Mouse (Mus musculus) gastrocnemius, postnatal 14 days (tissue): ENCODE results near the gene Pth1r. TPM values are rescaled to one million over a fixed set of nuclear protein-coding genes. Genes with fewer than 3 reads are reported as not detected.

Experiments used
- DNase-seq: peaks from one replicate; pipeline ENCODE4 v3.0.0; 2021; ENCODE audit warnings: mixed read lengths
- intact Hi-C: fragments of 180-260 bp; cut with DNase I; formaldehyde crosslinking; loops from one replicate; pipeline ENCODE4 v1.15.1; 2025; ENCODE audit warnings: low total_unique reads
- total RNA-seq, 2 experiments: library from RNA; stranded (reverse); gene quantifications; 2 replicates each; pipeline ENCODE4 v1.2.3; 2021

The Pth1r gene
- total RNA-seq, 2 experiments from 2014 or later: 2.7 to 4.3 TPM

DNA sequence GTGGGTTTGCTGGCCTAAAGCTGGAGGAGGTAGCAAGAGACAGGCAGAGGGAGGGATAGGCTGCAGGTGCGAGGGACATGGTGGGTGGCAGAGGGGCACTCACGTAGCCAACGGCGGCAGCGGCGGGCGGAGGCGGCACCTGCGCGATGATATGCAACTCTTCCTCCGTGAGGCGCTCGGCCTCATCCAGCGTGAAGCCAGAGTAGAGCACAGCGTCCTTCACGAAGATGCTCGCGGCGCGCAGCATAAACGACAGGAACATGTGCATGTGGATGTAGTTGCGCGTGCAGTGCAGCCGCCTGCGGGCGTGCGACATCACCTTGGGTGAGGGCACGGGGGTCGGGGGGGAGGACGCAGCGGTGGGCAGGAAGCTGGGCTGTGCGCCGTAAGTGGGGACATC, 20.1 kb downstream of the Pth1r start:
- intact Hi-C loops: loop anchor here (5.0 kb wide), 1 partner anchor 50 kb away; no protein-coding TSS in a partner anchor

DNA sequence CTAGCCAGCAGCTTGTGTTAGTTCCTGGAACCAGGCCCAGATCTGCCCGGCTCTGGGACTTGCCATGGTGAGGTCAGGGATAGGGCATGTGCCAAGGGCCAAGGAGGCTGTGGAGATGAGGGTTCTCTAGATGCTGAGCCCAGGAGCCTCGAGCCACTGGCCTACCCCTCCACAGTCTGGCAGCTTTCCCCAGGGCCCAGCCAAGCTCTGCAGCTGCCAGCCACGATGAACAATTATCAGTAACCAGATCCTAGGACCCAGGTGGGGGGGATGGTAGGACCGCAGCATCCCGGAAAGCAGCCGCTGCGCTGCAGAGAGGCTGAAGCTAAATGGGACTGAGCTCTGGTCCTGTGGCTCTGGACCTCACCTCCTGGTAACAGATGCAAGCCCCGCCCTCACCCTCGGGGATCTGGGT, 21.2 kb downstream of the Pth1r start:
- intact Hi-C loops: loop anchor here (5.0 kb wide), 1 partner anchor 52 kb away; no protein-coding TSS in a partner anchor
- peak; percentile 55 for DNase-seq

More for the DNA sequence above, 20.1 kb downstream of the Pth1r start:
- no peak for DNase-seq

DNA sequence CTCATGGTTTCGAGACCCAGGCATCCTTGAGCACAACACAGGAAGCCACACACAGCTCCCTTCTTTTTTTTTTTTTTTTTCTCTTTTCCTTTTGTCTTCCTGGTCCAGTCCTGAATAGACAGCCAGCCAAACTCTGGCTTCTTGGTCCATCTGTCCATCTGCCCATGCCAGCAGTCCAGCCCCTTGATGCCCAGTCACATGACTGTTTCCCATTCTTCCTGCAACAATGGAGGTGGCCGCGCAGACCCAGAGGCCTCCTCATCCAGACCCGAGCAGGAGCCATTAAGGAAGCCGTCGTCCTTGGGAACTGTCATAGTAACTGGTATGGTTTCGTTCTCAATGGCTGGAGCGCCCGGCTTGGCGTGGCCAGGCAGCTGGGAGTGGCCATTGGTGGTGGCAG, 24.9 kb downstream of the Pth1r start:
- no peak for DNase-seq
- intact Hi-C loops: no loop called here

DNA sequence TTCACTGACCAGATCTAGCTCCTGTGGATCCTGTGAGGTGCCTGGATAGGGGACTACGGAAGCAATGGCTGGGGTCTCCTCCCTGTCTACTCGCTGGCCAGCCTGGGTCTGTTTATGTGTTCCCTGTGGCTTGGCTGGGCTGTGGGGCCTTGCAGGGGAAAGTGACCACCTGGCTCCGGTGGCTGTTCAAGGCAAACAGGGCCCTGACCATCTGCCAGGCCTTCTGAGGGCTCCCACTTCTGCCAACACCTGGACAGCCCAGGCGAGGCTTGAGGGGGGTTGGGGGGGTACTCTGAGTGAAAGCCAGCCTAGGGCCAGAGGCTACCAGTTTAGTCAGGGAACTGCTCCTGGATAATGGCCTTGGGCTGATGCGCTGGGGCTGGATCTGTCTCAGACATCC, 27.0 kb downstream of the Pth1r start:
- intact Hi-C loops: loop anchor here (5.0 kb wide), 2 partner anchors 62 to 152 kb away; no protein-coding TSS in a partner anchor
- DNase-seq: no peak

DNA sequence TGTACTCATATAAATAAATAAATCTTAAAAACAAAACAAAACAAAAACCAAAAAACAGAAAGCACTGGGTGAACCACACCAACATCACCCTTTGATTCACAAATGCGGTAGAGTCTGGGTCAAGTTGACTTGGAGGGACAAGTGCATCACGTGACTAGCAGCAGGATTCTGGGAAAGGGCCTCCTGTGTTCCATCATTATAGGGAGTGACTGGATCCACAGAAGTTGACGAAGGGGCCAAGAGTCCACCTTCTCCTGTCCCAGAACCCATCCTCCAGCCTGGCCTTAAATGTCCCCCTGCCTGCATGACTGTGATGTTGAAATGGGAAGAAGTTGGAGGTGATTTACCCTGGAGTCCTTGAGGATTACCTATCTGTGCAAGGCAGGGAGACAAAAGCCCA, 28.1 kb downstream of the Pth1r start:
- no peak for DNase-seq
- intact Hi-C loops: loop anchor here (5.0 kb wide), 2 partner anchors 63 to 153 kb away; no protein-coding TSS in a partner anchor

DNA sequence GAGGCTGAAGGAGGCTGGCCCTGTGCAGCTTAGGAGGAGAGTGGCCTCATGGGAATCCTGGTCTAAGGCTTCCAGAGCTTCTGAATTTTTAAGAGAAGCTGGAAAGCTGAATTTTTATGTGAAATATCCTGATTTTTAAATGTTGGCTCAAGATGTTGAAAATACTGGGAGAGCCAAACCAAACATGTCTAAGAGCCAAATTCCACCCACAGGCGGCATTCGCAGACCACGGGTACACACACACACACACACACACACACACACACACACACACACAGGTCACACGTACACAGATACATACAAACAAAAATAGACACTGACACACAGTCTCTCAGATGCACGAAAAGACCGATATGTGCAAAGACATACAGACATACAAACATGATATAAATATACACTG, 28.9 kb downstream of the Pth1r start:
- no peak for DNase-seq
- intact Hi-C loops: loop anchor here (5.0 kb wide), 2 partner anchors 64 to 154 kb away; no protein-coding TSS in a partner anchor

DNA sequence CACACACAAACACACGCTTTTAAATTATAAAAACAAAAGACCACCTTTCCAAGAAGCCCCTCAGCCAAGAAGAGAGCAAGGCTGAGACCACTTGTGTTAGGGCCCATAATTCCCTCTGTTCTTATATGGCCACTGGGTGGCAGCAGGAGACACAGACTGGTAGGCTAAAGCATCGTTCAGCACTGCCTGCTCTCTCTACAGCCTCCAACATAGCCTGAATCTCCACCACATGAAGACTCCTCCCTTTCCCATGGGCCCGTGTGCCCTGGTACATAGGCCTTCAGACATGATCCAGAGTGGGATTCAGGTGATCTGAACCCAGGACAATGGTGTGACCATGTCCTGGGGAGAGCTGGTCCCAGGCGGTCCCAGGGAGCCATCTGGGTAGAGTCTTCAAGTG, 30.2 kb downstream of the Pth1r start:
- intact Hi-C loops: loop anchor here (5.0 kb wide), 2 partner anchors 66 to 156 kb away; no protein-coding TSS in a partner anchor
- DNase-seq: peak; percentile 55

DNA sequence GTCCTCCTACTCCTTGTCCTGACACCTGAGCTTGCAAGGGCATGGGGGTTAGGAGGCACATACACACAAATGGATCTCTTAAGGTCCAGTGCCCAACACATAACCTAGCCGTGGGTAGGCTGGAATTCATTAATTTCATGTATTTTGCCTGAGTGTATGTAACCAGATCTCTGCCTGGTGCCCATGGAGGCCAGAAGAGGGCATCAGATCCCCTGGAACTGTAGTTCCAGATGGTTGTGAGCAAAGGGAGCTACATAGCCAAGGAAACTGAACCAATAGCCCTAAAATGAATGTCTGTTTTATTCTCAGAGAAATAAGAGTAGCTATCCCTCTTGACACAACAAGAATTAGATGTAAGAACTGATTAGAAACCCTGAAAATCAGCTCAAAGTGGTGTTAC, 31.5 kb downstream of the Pth1r start:
- intact Hi-C loops: loop anchor here (5.0 kb wide), 2 partner anchors 67 to 157 kb away; no protein-coding TSS in a partner anchor

DNA sequence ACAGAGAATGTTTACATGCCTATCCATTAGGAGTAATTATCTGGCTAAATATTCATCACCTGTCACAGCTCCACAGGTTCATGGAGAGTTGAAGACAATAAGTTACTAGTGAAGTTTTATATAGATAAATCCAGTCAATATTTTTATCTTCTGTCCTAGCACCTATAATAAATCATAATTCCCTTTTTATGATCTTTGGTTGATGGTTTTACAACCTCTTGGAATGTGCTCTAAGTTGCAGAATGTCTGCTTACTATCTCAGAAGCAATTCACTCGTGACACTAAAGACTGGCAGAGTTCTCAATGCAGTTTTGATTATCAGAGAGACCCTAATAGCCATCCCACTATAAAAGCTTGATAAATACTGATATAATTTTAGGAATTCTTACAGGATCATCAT, 33.6 kb downstream of the Pth1r start:
- intact Hi-C loops: no loop called here
- no peak for DNase-seq

More for the DNA sequence above, 31.5 kb downstream of the Pth1r start:
- DNase-seq: no peak

DNA sequence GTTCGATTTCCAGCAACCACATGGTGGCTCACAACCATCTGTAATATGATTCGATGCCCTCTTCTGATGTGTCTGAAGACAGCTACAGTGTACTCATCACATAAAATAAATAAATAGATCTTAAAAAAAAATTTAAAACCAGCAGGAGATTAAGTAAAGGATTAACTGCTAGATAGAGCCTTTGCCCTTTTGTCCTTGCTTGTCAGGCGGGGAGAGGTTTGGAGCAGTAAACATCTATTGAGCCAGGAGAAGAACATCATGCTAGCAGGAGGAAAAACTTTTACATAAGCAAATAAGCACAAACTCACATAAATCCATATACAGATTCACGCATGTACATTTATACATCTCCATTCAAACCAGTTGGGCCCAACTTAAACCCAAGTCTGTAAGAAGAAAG, 34.4 kb downstream of the Pth1r start:
- DNase-seq: no peak
- intact Hi-C loops: no loop called here

DNA sequence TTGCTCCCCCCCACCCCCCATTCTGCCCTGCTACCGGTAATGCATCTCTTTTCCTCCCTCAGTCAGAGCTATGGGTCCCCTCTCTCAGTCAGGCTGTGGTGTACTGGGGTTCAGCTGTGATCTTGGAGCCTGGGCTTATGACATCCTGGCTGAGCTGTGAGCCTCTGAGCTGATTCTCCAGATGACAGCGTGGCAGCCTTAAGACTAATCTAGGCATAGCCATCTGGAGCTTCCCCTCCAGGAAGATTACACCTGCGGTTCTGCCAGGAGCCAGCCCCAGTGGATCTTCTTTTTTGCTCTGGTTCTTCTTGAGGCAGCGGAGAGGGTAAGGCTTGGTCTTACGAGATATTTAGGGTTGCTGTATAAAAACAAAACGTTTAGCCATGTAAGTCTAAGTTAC, 34.9 kb downstream of the Pth1r start:
- DNase-seq: no peak
- intact Hi-C loops: no loop called here

DNA sequence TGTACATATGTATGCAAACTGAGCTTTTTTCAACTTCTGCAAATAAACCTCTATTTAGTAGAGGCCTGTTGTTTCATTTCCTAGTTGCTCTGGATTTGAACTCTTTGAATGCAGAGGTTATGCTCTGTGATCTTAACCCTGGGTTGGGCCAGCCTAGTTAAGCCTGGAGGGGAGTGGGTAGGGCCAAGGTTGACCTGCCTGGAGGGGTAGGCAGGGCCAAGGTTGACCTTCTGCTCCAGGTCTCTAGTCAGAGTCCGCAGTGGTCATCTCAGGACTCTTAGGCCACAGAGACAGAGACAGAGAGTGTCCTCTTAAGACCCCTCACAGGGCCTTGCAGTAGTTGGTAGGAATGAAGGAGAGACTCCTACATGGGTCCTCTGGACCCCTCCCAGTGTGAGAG, 35.4 kb downstream of the Pth1r start:
- intact Hi-C loops: no loop called here
- no peak for DNase-seq

DNA sequence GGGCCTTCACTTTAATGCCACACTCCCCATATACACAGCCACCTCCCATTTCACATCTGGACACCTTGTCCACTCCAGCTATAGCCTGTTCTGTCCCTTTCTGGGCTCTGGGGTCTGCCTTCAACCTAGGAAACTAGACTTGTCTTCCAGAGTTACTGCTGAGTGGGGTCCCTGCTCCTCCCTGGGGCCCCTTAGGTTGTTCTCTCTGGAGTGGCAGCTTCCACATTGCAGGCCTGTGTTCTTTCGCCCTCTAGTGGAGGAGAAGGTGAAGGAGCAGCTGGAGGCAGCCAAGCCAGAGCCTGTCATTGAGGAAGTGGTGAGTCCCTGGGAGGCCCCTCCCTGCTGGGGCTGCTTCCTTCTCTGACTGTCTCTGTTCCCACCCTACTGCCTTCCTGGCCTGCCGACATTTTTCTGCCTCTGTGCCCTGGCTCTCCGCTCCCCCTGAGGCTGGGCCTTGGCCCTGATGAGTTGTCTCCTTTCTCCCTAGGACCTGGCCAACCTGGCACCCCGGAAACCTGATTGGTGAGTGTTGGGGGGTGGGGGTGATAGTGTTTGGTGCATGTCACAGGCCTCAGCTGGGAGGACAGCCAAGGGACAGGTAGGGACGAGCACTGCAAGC, 37.2 kb downstream of the Pth1r start:
- peak; percentile 77 for DNase-seq

DNA sequence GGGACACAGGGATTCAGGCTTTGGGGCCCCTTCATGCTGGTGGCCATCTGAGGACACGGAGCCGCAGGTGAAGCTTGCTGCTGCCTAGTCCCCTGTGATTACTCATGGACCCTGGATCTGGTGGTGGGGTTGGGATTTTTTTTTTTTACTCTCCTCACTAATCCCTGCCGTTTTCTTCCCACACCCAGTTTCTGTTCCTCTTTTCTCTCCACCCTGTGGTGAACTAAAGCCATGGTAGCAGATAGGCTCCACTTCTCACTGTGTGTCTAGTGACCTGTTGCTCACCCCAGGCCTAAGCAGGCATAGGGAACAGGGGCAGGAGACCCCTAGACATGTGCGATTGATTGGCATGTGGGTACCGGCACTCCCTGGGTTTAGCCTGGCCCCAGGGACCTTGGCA, 40.2 kb downstream of the Pth1r start:
- intact Hi-C loops: loop anchor here (10.0 kb wide), 1 partner anchor 272 kb away; no protein-coding TSS in a partner anchor

More for the DNA sequence above, 37.2 kb downstream of the Pth1r start:
- intact Hi-C loops: loop anchor here (1.0 to 10.0 kb wide), 2 partner anchors 74 to 275 kb away; no protein-coding TSS in a partner anchor

DNA sequence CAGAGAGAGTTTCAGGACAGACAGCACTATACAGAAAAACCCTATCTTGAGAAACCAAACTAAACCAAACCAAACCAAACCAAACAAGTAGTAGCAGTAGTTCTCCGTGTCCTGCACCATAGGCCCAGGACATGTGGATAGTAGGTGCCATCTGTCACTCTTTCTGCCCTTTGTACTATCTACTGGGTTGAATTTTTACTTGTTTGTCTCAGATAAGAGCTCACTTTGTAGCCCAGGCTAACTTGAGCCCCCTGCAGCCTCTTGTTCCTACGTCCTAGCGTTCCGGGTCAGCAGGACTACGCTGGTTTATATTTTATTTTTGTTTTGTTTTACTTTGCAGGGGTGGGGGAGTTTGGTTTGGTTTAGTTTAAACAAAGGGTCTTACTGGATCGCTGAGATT, 43.0 kb downstream of the Pth1r start:
- intact Hi-C loops: loop anchor here (10.0 kb wide), 1 partner anchor 269 kb away; no protein-coding TSS in a partner anchor
- no peak for DNase-seq

More for the DNA sequence above, 40.2 kb downstream of the Pth1r start:
- no peak for DNase-seq

DNA sequence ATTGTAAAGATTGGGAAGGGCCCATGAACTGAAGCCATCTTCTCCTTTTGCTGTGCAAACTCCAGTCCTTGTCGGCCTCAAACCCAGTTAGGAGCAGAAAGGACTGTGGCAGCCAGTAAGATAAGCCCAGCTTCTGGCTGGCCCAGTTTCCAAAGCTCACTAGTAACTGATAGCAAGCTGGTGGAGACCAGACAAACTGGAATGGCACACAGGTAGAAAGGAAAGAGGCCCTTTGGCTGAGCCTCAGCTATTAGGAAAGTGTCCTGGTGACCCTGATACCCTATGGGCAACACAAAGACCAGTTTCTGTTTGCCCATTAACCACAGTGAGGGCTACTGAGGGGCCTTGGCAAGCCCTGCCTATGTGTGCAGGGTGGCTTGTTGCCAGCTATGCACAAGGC, 44.1 kb downstream of the Pth1r start:
- no peak for DNase-seq
- intact Hi-C loops: loop anchor here (10.0 kb wide), 1 partner anchor 268 kb away; no protein-coding TSS in a partner anchor

DNA sequence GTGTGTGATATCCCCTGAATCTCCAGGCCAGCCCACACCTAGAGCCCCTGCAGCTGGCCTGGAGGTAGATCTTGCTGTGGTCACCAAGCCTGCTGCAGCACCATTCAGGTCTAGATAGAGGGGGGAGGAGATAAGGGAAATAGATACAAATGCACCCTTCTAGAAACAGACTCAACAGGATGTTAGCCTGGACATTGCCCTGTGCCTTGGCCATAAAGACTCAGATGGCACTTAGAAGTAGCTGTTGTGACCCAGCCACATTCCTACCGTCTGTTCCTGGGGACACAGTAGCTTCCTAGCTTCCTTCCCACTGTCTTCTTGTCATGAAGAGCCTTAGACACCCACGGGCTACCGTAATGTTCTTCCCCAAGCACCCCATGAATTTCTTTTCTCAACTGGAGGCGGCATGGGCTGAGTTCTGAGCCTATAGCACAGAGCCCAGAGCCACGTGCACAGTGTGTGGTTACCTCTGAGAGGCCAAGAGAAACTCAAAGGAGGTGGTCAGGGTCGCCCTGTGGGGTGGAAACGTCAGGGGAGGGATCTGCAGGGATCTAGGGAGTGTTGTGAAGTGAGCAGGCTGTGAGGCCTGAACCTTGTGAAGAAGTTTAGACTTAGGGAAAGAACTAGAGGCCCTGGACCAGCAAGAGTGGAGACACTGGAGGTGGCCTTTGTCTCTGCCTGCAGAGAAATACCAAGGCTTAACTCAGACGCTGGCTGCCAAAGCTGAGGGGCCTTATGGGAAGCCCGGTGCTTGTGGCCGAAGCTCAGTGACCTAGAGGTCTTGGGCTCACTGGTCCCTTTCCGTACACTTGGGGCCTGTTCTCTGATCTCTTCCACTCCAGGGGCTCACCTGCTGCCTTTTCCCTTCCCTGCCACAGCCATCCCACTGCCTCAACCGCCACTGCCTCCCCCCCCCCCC, 45.6 kb downstream of the Pth1r start:
- intact Hi-C loops: loop anchor here (10.0 kb wide), 1 partner anchor 267 kb away; no protein-coding TSS in a partner anchor
- DNase-seq: no peak

DNA sequence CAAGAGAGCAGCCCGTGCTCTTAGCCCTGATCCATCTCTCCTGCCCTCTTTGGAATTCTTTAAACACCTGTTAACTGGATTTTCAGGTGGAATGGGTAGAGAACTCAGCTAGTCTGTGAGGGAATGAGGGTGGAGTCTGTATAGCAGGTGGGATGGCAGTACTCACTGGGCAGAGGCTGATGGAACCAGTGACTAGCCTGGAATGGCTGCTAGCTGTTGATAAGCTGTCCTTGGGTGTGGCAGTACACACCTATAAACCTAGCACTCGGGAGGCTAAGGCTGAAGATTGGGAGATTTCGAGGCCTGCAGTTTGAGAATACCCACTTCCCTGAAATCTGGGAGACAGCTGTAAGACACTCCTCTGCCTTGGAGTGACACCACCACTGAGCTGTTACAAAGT, 47.4 kb downstream of the Pth1r start:
- no peak for DNase-seq
- intact Hi-C loops: no loop called here

DNA sequence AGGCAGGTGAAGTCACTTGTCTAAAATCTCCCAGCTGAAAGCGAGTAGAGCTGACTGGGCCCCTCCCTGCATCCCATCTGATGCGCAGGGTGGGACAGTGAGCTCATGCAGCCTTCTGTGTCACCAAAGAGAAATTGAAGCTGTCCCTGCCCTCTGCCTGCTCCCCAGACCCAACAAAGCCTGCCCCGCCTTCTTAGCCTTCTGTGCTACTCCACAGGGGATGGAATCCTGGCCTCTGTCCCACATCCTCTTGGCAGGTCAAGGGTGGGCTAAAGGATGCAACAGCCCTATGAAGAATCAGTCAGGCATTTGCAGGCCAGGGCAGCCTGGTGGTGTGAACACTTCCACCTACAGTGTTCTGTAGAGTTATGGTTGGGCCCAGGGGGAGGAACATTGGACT, 49.5 kb downstream of the Pth1r start:
- DNase-seq: peak; percentile 49

DNA sequence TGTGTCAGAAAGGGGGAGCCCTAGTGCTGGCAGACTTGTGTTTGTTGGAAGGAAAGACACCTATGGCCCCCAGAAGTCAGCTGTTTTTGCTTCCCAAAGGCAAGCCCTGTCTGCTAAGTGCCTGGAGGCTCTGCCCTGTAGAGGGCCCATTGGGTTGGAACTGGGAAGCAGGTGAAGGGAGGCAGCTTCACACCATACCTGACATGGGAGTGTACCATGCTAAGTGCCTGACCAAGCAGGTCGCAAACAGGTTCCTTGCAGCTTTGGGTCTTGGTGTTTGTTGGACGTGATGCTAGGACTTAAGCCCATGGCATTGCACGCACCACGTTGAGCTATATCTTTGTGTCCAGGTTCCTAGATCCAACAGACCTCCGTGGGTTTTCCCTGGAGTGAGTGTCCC, 50.5 kb downstream of the Pth1r start:
- intact Hi-C loops: no loop called here
- DNase-seq: no peak

More for the DNA sequence above, 49.5 kb downstream of the Pth1r start:
- intact Hi-C loops: no loop called here
